Mouse (Mus musculus): Measurements from ENCODE around the gene Rph3al.

Rph3al gene

GRCm38 (mm10) chr11:75951895-75952294 is 13.7 kb upstream of the Rph3al start:
- DNase-seq (ENCODE audit: extremely low read depth, low read depth, low spot score), result no peak

GRCm38 (mm10) chr11:75950459-75950858 is 12.2 kb upstream of the Rph3al start:
- no peak for DNase-seq (ENCODE audit: extremely low read depth, low read depth, low spot score)

- no peak for DNase-seq (ENCODE audit: extremely low read depth, low read depth, low spot score)
Observed at GRCm38 (mm10) chr11:75948789-75949188, 10.6 kb upstream of the Rph3al start.

- DNase-seq (ENCODE audit: extremely low read depth, low read depth, low spot score), result no peak
Observed at GRCm38 (mm10) chr11:75947223-75947622, 9.0 kb upstream of the Rph3al start.

GRCm38 (mm10) chr11:75945805-75946450 is 7.7 kb upstream of the Rph3al start:
- DNase-seq (ENCODE audit: extremely low read depth, low read depth, low spot score), result no peak

- no peak for DNase-seq (ENCODE audit: extremely low read depth, low read depth, low spot score)
Observed at GRCm38 (mm10) chr11:75937370-75937871, 808 bp downstream of the Rph3al start.

- no peak for DNase-seq (ENCODE audit: extremely low read depth, low read depth, low spot score)
Observed at GRCm38 (mm10) chr11:75935819-75936430, 2.3 kb downstream of the Rph3al start.

- no peak for DNase-seq (ENCODE audit: extremely low read depth, low read depth, low spot score)
Observed at GRCm38 (mm10) chr11:75934425-75934824, 3.8 kb downstream of the Rph3al start.

- DNase-seq (ENCODE audit: extremely low read depth, low read depth, low spot score), result peak; percentile 42
Observed at GRCm38 (mm10) chr11:75933371-75933770, 4.9 kb downstream of the Rph3al start.

- no peak for DNase-seq (ENCODE audit: extremely low read depth, low read depth, low spot score)
Observed at GRCm38 (mm10) chr11:75930911-75931678, 7.1 kb downstream of the Rph3al start.

- no peak for DNase-seq (ENCODE audit: extremely low read depth, low read depth, low spot score)
Observed at GRCm38 (mm10) chr11:75930208-75930607, 8.0 kb downstream of the Rph3al start.

GRCm38 (mm10) chr11:75927881-75928280 is 10.3 kb downstream of the Rph3al start:
- DNase-seq (ENCODE audit: extremely low read depth, low read depth, low spot score), result no peak

- DNase-seq (ENCODE audit: extremely low read depth, low read depth, low spot score), result no peak
Observed at GRCm38 (mm10) chr11:75926431-75927312, 11.6 kb downstream of the Rph3al start.

GRCm38 (mm10) chr11:75925801-75926200 is 12.4 kb downstream of the Rph3al start:
- no peak for DNase-seq (ENCODE audit: extremely low read depth, low read depth, low spot score)

GRCm38 (mm10) chr11:75922741-75923140 is 15.5 kb downstream of the Rph3al start:
- no peak for DNase-seq (ENCODE audit: extremely low read depth, low read depth, low spot score)

GRCm38 (mm10) chr11:75919139-75919538 is 19.1 kb downstream of the Rph3al start:
- DNase-seq (ENCODE audit: extremely low read depth, low read depth, low spot score), result no peak

- no peak for DNase-seq (ENCODE audit: extremely low read depth, low read depth, low spot score)
Observed at GRCm38 (mm10) chr11:75917340-75917739, 20.9 kb downstream of the Rph3al start.

- no peak for DNase-seq (ENCODE audit: extremely low read depth, low read depth, low spot score)
Observed at GRCm38 (mm10) chr11:75913953-75914352, 24.3 kb downstream of the Rph3al start.

- DNase-seq (ENCODE audit: extremely low read depth, low read depth, low spot score), result no peak
Observed at GRCm38 (mm10) chr11:75912944-75913657, 25.1 kb downstream of the Rph3al start.

GRCm38 (mm10) chr11:75911962-75912361 is 26.3 kb downstream of the Rph3al start:
- DNase-seq (ENCODE audit: extremely low read depth, low read depth, low spot score), result no peak
